Mouse (Mus musculus): ENCODE measurements at regions not wholly inside any gene's neighbourhood (a gene's known extent, or its start where the extent isn't known, plus 50 kb on each side); places are given as distances from the start of the nearest gene placed in this dataset.

GRCm38 (mm10) chr2:149666412-149666811 lies 162.6 kb upstream of the Syndig1 start:
- DNase-seq (ENCODE audit: low spot score), result no peak
- ATAC-seq (replicated peaks; ENCODE audit: low FRiP score, low TSS enrichment, low read depth), result no peak
- Histone ChIP-seq H3K9me3 (ENCODE audit: control insufficient read depth, low read length) (no peaks in the 10 kb centered on the region), H3K4me2 (ENCODE audit: low read length) (no peak overlapping the region), H3K36me3 (ENCODE audit: control insufficient read depth, insufficient read depth, low read length) (no peaks in the 10 kb centered on the region), H3K4me3 (ENCODE audit: low read depth, low read length) (no peak overlapping the region), H3K4me1 (replicated peaks; ENCODE audit: control insufficient read depth, insufficient read depth, low read length) (no peaks in the 10 kb centered on the region), H3K27me3 (replicated peaks; ENCODE audit: control insufficient read depth, insufficient read depth, low read length) (no peaks in the 10 kb centered on the region), H3K9ac (ENCODE audit: low read length) (no peak overlapping the region), H3K27ac (ENCODE audit: low read depth) (no peak overlapping the region)
- 60% methylated on average over 3 of the region's 3 CpGs for WGBS

GRCm38 (mm10) chr2:149671870-149672269 lies 157.1 kb upstream of the Syndig1 start:
- DNase-seq (ENCODE audit: low spot score) (no peak), ATAC-seq (replicated peaks; ENCODE audit: low FRiP score, low TSS enrichment, low read depth) (no peak)
- H3K36me3 ChIP-seq (ENCODE audit: control insufficient read depth, insufficient read depth, low read length), result no peaks in the 10 kb centered on the region
- no peak overlapping the region for H3K27ac ChIP-seq (ENCODE audit: low read depth)
- H3K4me1 ChIP-seq (replicated peaks; ENCODE audit: control insufficient read depth, insufficient read depth, low read length), result no peaks in the 10 kb centered on the region
- no peak overlapping the region for H3K9ac ChIP-seq (ENCODE audit: low read length)
- H3K4me2 ChIP-seq (ENCODE audit: low read length), result no peak overlapping the region
- no peaks in the 10 kb centered on the region for H3K27me3 ChIP-seq (replicated peaks; ENCODE audit: control insufficient read depth, insufficient read depth, low read length)
- 71% methylated on average over 1 of the region's 1 CpGs for WGBS
- no peak overlapping the region for H3K4me3 ChIP-seq (ENCODE audit: low read depth, low read length)
- H3K9me3 ChIP-seq (ENCODE audit: control insufficient read depth, low read length), result no peaks in the 10 kb centered on the region

- no peaks in the 10 kb centered on the region for H3K27me3 ChIP-seq (replicated peaks; ENCODE audit: control insufficient read depth, insufficient read depth, low read length)
- no peak overlapping the region for H3K9ac ChIP-seq (ENCODE audit: low read length)
- no peak overlapping the region for H3K27ac ChIP-seq (ENCODE audit: low read depth)
- no peak for DNase-seq (ENCODE audit: low spot score)
- no peak overlapping the region for H3K4me3 ChIP-seq (ENCODE audit: low read depth, low read length)
- 82% methylated on average over 2 of the region's 2 CpGs for WGBS
- no peaks in the 10 kb centered on the region for H3K9me3 ChIP-seq (ENCODE audit: control insufficient read depth, low read length)
- ATAC-seq (replicated peaks; ENCODE audit: low FRiP score, low TSS enrichment, low read depth), result no peak
- H3K4me2 ChIP-seq (ENCODE audit: low read length), result no peak overlapping the region
- H3K36me3 ChIP-seq (ENCODE audit: control insufficient read depth, insufficient read depth, low read length), result no peaks in the 10 kb centered on the region
- no peaks in the 10 kb centered on the region; the same call in 1 of the 2 replicates for H3K4me1 ChIP-seq (replicated peaks; ENCODE audit: control insufficient read depth, insufficient read depth, low read length)
These were observed 149.1 kb upstream of the Syndig1 start for GRCm38 (mm10) chr2:149679822-149680459.

GRCm38 (mm10) chr2:149722342-149722741 lies 106.7 kb upstream of the Syndig1 start:
- Histone ChIP-seq H3K27ac (ENCODE audit: low read depth) (no peak overlapping the region), H3K4me2 (ENCODE audit: low read length) (no peak overlapping the region), H3K27me3 (replicated peaks; ENCODE audit: control insufficient read depth, insufficient read depth, low read length) (no peaks in the 10 kb centered on the region), H3K9me3 (ENCODE audit: control insufficient read depth, low read length) (no peaks in the 10 kb centered on the region), H3K4me1 (replicated peaks; ENCODE audit: control insufficient read depth, insufficient read depth, low read length) (no peaks in the 10 kb centered on the region), H3K9ac (ENCODE audit: low read length) (no peak overlapping the region), H3K4me3 (ENCODE audit: low read depth, low read length) (no peak overlapping the region), H3K36me3 (ENCODE audit: control insufficient read depth, insufficient read depth, low read length) (no peaks in the 10 kb centered on the region)
- DNase-seq (ENCODE audit: low spot score) (no peak), ATAC-seq (replicated peaks; ENCODE audit: low FRiP score, low TSS enrichment, low read depth) (no peak)
- 77% methylated on average over 3 of the region's 3 CpGs for WGBS

GRCm38 (mm10) chr2:149724279-149724678 lies 104.7 kb upstream of the Syndig1 start:
- WGBS, result 24% methylated on average over 7 of the region's 7 CpGs
- H3K27me3 ChIP-seq (replicated peaks; ENCODE audit: control insufficient read depth, insufficient read depth, low read length), result no peaks in the 10 kb centered on the region
- no peak overlapping the region for H3K27ac ChIP-seq (ENCODE audit: low read depth)
- no peak overlapping the region for H3K4me2 ChIP-seq (ENCODE audit: low read length)
- no peaks in the 10 kb centered on the region for H3K4me1 ChIP-seq (replicated peaks; ENCODE audit: control insufficient read depth, insufficient read depth, low read length)
- H3K36me3 ChIP-seq (ENCODE audit: control insufficient read depth, insufficient read depth, low read length), result no peaks in the 10 kb centered on the region
- H3K9ac ChIP-seq (ENCODE audit: low read length), result no peak overlapping the region
- no peak overlapping the region for H3K4me3 ChIP-seq (ENCODE audit: low read depth, low read length)
- no peak for ATAC-seq (replicated peaks; ENCODE audit: low FRiP score, low TSS enrichment, low read depth)
- no peak for DNase-seq (ENCODE audit: low spot score)
- H3K9me3 ChIP-seq (ENCODE audit: control insufficient read depth, low read length), result no peaks in the 10 kb centered on the region

- WGBS, result 79% methylated on average over 3 of the region's 3 CpGs
- no peaks in the 10 kb centered on the region for H3K4me1 ChIP-seq (replicated peaks; ENCODE audit: control insufficient read depth, insufficient read depth, low read length)
- no peak for ATAC-seq (replicated peaks; ENCODE audit: low FRiP score, low TSS enrichment, low read depth)
- H3K9ac ChIP-seq (ENCODE audit: low read length), result no peak overlapping the region
- no peak overlapping the region for H3K4me2 ChIP-seq (ENCODE audit: low read length)
- H3K4me3 ChIP-seq (ENCODE audit: low read depth, low read length), result no peak overlapping the region
- no peaks in the 10 kb centered on the region for H3K36me3 ChIP-seq (ENCODE audit: control insufficient read depth, insufficient read depth, low read length)
- H3K27ac ChIP-seq (ENCODE audit: low read depth), result no peak overlapping the region
- H3K27me3 ChIP-seq (replicated peaks; ENCODE audit: control insufficient read depth, insufficient read depth, low read length), result no peaks in the 10 kb centered on the region
- DNase-seq (ENCODE audit: low spot score), result no peak
- H3K9me3 ChIP-seq (ENCODE audit: control insufficient read depth, low read length), result no peaks in the 10 kb centered on the region
These were observed 103.1 kb upstream of the Syndig1 start for GRCm38 (mm10) chr2:149725932-149726331.

GRCm38 (mm10) chr2:149737837-149738236 lies 91.2 kb upstream of the Syndig1 start:
- Histone ChIP-seq H3K36me3 (ENCODE audit: control insufficient read depth, insufficient read depth, low read length) (no peaks in the 10 kb centered on the region), H3K4me2 (ENCODE audit: low read length) (no peak overlapping the region), H3K27me3 (replicated peaks; ENCODE audit: control insufficient read depth, insufficient read depth, low read length) (no peaks in the 10 kb centered on the region), H3K27ac (ENCODE audit: low read depth) (no peak overlapping the region), H3K9me3 (ENCODE audit: control insufficient read depth, low read length) (no peaks in the 10 kb centered on the region), H3K9ac (ENCODE audit: low read length) (no peak overlapping the region), H3K4me1 (replicated peaks; ENCODE audit: control insufficient read depth, insufficient read depth, low read length) (no peaks in the 10 kb centered on the region), H3K4me3 (ENCODE audit: low read depth, low read length) (no peak overlapping the region)
- 75% methylated on average over 2 of the region's 2 CpGs for WGBS
- DNase-seq (ENCODE audit: low spot score), result no peak
- ATAC-seq (replicated peaks; ENCODE audit: low FRiP score, low TSS enrichment, low read depth), result no peak

- H3K4me1 ChIP-seq (replicated peaks; ENCODE audit: control insufficient read depth, insufficient read depth, low read length), result no peaks in the 10 kb centered on the region
- 48% methylated on average over 2 of the region's 2 CpGs for WGBS
- H3K9ac ChIP-seq (ENCODE audit: low read length), result no peak overlapping the region
- no peaks in the 10 kb centered on the region for H3K9me3 ChIP-seq (ENCODE audit: control insufficient read depth, low read length)
- 0 out of 2 replicates have a peak, but pooled peaks have one; percentile 32 for ATAC-seq (replicated peaks; ENCODE audit: low FRiP score, low TSS enrichment, low read depth)
- H3K4me3 ChIP-seq (ENCODE audit: low read depth, low read length), result no peak overlapping the region
- no peak overlapping the region for H3K27ac ChIP-seq (ENCODE audit: low read depth)
- no peak for DNase-seq (ENCODE audit: low spot score)
- no peaks in the 10 kb centered on the region for H3K36me3 ChIP-seq (ENCODE audit: control insufficient read depth, insufficient read depth, low read length)
- no peaks in the 10 kb centered on the region for H3K27me3 ChIP-seq (replicated peaks; ENCODE audit: control insufficient read depth, insufficient read depth, low read length)
- H3K4me2 ChIP-seq (ENCODE audit: low read length), result no peak overlapping the region
These were observed 89.1 kb upstream of the Syndig1 start for GRCm38 (mm10) chr2:149739886-149740285.

GRCm38 (mm10) chr2:149742661-149743060 lies 86.3 kb upstream of the Syndig1 start:
- no peak for DNase-seq (ENCODE audit: low spot score)
- no peaks in the 10 kb centered on the region for H3K36me3 ChIP-seq (ENCODE audit: control insufficient read depth, insufficient read depth, low read length)
- 71% methylated on average over 2 of the region's 2 CpGs for WGBS

More at GRCm38 (mm10) chr2:149742661-149743060, 86.3 kb upstream of the Syndig1 start:
- no peak overlapping the region for H3K4me2 ChIP-seq (ENCODE audit: low read length)
- no peak for ATAC-seq (replicated peaks; ENCODE audit: low FRiP score, low TSS enrichment, low read depth)
- H3K27me3 ChIP-seq (replicated peaks; ENCODE audit: control insufficient read depth, insufficient read depth, low read length), result no peaks in the 10 kb centered on the region
- H3K4me1 ChIP-seq (replicated peaks; ENCODE audit: control insufficient read depth, insufficient read depth, low read length), result no peaks in the 10 kb centered on the region
- no peak overlapping the region for H3K27ac ChIP-seq (ENCODE audit: low read depth)
- no peaks in the 10 kb centered on the region for H3K9me3 ChIP-seq (ENCODE audit: control insufficient read depth, low read length)
- H3K4me3 ChIP-seq (ENCODE audit: low read depth, low read length), result no peak overlapping the region
- H3K9ac ChIP-seq (ENCODE audit: low read length), result no peak overlapping the region

Measured in intestine, embryonic 14.5 days (tissue).